Mouse (Mus musculus): ENCODE results near the gene Hsd17b11. TPM values are rescaled to one million over a fixed set of nuclear protein-coding genes. Genes with fewer than 3 reads are reported as not detected.
A peak's percentile ranks its signal among the peaks of the same experiment; 100 is the strongest.
"Not testable (repeated sequence)": the region's sequence is repeated elsewhere in the genome, so short reads cannot be mapped to it uniquely, and the experiment has no call there.

The Hsd17b11 gene
- polyA plus RNA-seq, 1 experiment from 2014 or later: 2.5 TPM

GRCm38 (mm10) chr5:103954638-103955037 lies 67.1 kb downstream of the Hsd17b11 start:
- H3K4me2 ChIP-seq: no peak overlapping the region
- no peak overlapping the region for H3K9ac ChIP-seq (ENCODE audit: low read depth, low read length)
- no peaks in the 10 kb centered on the region for H3K9me3 ChIP-seq (ENCODE audit: control insufficient read depth, low read length)
- ATAC-seq (replicated peaks; ENCODE audit: low FRiP score): no peak
- DNase-seq (ENCODE audit: low spot score): no peak
- H3K4me3 ChIP-seq (ENCODE audit: low read depth, low read length): no peak overlapping the region
- no peaks in the 10 kb centered on the region for H3K36me3 ChIP-seq (ENCODE audit: control insufficient read depth, insufficient read depth, low read length)
- H3K27ac ChIP-seq (ENCODE audit: low read depth, low read length): no peak overlapping the region
- H3K27me3 ChIP-seq (replicated peaks; ENCODE audit: control insufficient read depth, insufficient read depth, low read length): no peaks in the 10 kb centered on the region
- 72% methylated on average over 5 of the region's 5 CpGs for WGBS
- no peaks in the 10 kb centered on the region for H3K4me1 ChIP-seq (replicated peaks; ENCODE audit: control insufficient read depth, insufficient read depth, low read length)

GRCm38 (mm10) chr5:103953135-103954083 lies 68.3 kb downstream of the Hsd17b11 start:
- Histone ChIP-seq H3K4me1 (replicated peaks; ENCODE audit: control insufficient read depth, insufficient read depth, low read length) (no peaks in the 10 kb centered on the region), H3K27me3 (replicated peaks; ENCODE audit: control insufficient read depth, insufficient read depth, low read length) (no peaks in the 10 kb centered on the region), H3K4me3 (ENCODE audit: low read depth, low read length) (no peak overlapping the region), H3K9me3 (ENCODE audit: control insufficient read depth, low read length) (no peaks in the 10 kb centered on the region), H3K4me2 (no peak overlapping the region), H3K36me3 (ENCODE audit: control insufficient read depth, insufficient read depth, low read length) (no peaks in the 10 kb centered on the region), H3K9ac (ENCODE audit: low read depth, low read length) (no peak overlapping the region), H3K27ac (ENCODE audit: low read depth, low read length) (no peak overlapping the region)
- no peak for ATAC-seq (replicated peaks; ENCODE audit: low FRiP score)
- no peak for DNase-seq (ENCODE audit: low spot score)
- 83% methylated on average over 10 of the region's 10 CpGs for WGBS

- not testable (repeated sequence) for ATAC-seq (replicated peaks; ENCODE audit: low FRiP score); H3K9me3 ChIP-seq (ENCODE audit: control insufficient read depth, low read length); DNase-seq (ENCODE audit: low spot score); H3K27me3 ChIP-seq (replicated peaks; ENCODE audit: control insufficient read depth, insufficient read depth, low read length); H3K36me3 ChIP-seq (ENCODE audit: control insufficient read depth, insufficient read depth, low read length); H3K4me3 ChIP-seq (ENCODE audit: low read depth, low read length); H3K4me2 ChIP-seq; H3K9ac ChIP-seq (ENCODE audit: low read depth, low read length); H3K4me1 ChIP-seq (replicated peaks; ENCODE audit: control insufficient read depth, insufficient read depth, low read length); H3K27ac ChIP-seq (ENCODE audit: low read depth, low read length)
- WGBS: 87% methylated on average over 15 of the region's 15 CpGs
Measured at GRCm38 (mm10) chr5:103950138-103950537, 71.6 kb downstream of the Hsd17b11 start.

- Histone ChIP-seq H3K9ac (ENCODE audit: low read depth, low read length) (no peak overlapping the region), H3K27me3 (replicated peaks; ENCODE audit: control insufficient read depth, insufficient read depth, low read length) (0 out of 2 replicates have a peak, but pooled peaks cover 3% of the 10 kb centered on the region), H3K4me3 (ENCODE audit: low read depth, low read length) (no peak overlapping the region), H3K4me2 (no peak overlapping the region), H3K9me3 (ENCODE audit: control insufficient read depth, low read length) (no peaks in the 10 kb centered on the region), H3K27ac (ENCODE audit: low read depth, low read length) (no peak overlapping the region), H3K36me3 (ENCODE audit: control insufficient read depth, insufficient read depth, low read length) (no peaks in the 10 kb centered on the region), H3K4me1 (replicated peaks; ENCODE audit: control insufficient read depth, insufficient read depth, low read length) (no peaks in the 10 kb centered on the region)
- DNase-seq (ENCODE audit: low spot score) (no peak), ATAC-seq (replicated peaks; ENCODE audit: low FRiP score) (no peak)
- 65% methylated on average over 6 of the region's 6 CpGs for WGBS
Measured at GRCm38 (mm10) chr5:103943183-103943582, 78.5 kb downstream of the Hsd17b11 start.

GRCm38 (mm10) chr5:103939856-103940255 lies 81.9 kb downstream of the Hsd17b11 start:
- H3K36me3 ChIP-seq (ENCODE audit: control insufficient read depth, insufficient read depth, low read length): no peaks in the 10 kb centered on the region
- no peak for ATAC-seq (replicated peaks; ENCODE audit: low FRiP score)
- WGBS: 66% methylated on average over 1 of the region's 1 CpGs
- H3K9ac ChIP-seq (ENCODE audit: low read depth, low read length): no peak overlapping the region
- no peak overlapping the region for H3K4me3 ChIP-seq (ENCODE audit: low read depth, low read length)
- H3K9me3 ChIP-seq (ENCODE audit: control insufficient read depth, low read length): no peaks in the 10 kb centered on the region
- no peak overlapping the region for H3K4me2 ChIP-seq
- H3K27me3 ChIP-seq (replicated peaks; ENCODE audit: control insufficient read depth, insufficient read depth, low read length): 0 out of 2 replicates have a peak, but pooled peaks cover 3% of the 10 kb centered on the region
- H3K4me1 ChIP-seq (replicated peaks; ENCODE audit: control insufficient read depth, insufficient read depth, low read length): no peaks in the 10 kb centered on the region
- no peak overlapping the region for H3K27ac ChIP-seq (ENCODE audit: low read depth, low read length)
- no peak for DNase-seq (ENCODE audit: low spot score)

Small RNAs within 50 kb of the gene (microRNA-seq; reads per million reads assigned to microRNA genes)
- gene Mir5619 (ENCODE audit: borderline number of aligned reads): 5.3 reads per million, percentile 13 among the genes with 10 or more reads in this experiment

Other genes starting within 250 kb of the Hsd17b11 start
- 4.1 and 4.5 TPM in 2 replicates for gene Klhl8, start 110.7 kb downstream of the Hsd17b11 start, polyA plus RNA-seq (2014; fragmentation: Nextera tagmentation; extraction: Ambion mirVana)
- gene Hsd17b13, start 44.5 kb downstream of the Hsd17b11 start, polyA plus RNA-seq (2014; fragmentation: Nextera tagmentation; extraction: Ambion mirVana): 0.32 TPM in 1 of 2 replicates, not detected in the other
- gene Nudt9, start 24.4 kb upstream of the Hsd17b11 start, polyA plus RNA-seq (2014; fragmentation: Nextera tagmentation; extraction: Ambion mirVana): 103 and 110 TPM in 2 replicates
- not detected in 2 replicates for gene Gm17660, start 55.7 kb upstream of the Hsd17b11 start, polyA plus RNA-seq (2014; fragmentation: Nextera tagmentation; extraction: Ambion mirVana)
- 5.6 and 6.8 TPM in 2 replicates for gene Sparcl1, start 91.8 kb upstream of the Hsd17b11 start, polyA plus RNA-seq (2014; fragmentation: Nextera tagmentation; extraction: Ambion mirVana)
- gene Dspp, start 148.8 kb upstream of the Hsd17b11 start, polyA plus RNA-seq (2014; fragmentation: Nextera tagmentation; extraction: Ambion mirVana): not detected in 2 replicates
- 0.05 and 0.23 TPM in 2 replicates for gene Dmp1, start 180.7 kb upstream of the Hsd17b11 start, polyA plus RNA-seq (2014; fragmentation: Nextera tagmentation; extraction: Ambion mirVana)